Mouse (Mus musculus) lung, postnatal 14 days (tissue): ENCODE data around the gene Gm10310.
"Not testable (repeated sequence)": the region's sequence is repeated elsewhere in the genome, so short reads cannot be mapped to it uniquely, and the experiment has no call there.

Experiments
- DNase-seq: peaks from one replicate; pipeline ENCODE4 v3.0.0; 2021

Gene Gm10310

GRCm38 (mm10) chr10:129984962-129985361, at the start of gene Gm10310:
Gm10310 (minus strand) TSS chr10:129985062.
- DNase-seq = not testable (repeated sequence)

GRCm38 (mm10) chr10:130030048-130030447, 45.2 kb upstream of the Gm10310 start, which contains the start of gene Olfr821:
Olfr821 (plus strand) TSS chr10:130030348.
- no peak for DNase-seq

DNA sequence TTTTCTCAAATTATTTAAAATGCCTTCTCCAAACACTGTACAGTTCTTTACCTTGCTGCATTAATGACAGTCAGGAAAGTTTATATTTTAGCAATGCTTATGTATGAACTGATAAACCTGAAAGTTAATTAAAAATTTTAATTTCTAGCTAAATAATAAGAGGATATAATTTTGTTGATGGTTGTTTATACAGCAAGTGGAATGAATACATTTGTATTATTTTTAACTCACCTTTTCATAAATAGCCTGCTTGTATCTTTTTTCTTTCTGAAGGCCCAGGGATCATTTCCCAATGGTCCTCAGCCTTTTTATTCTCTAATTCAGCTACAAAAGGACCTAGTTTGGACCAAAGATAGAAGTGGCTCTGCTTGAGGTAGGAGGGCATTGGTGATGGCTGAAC, 27.5 kb upstream of the Gm10310 start, which contains the start of gene Olfr820:
Gene Olfr820 (plus strand): TSS at position 301 of the 400 bp plus-strand sequence.
- DNase-seq = no peak

DNA sequence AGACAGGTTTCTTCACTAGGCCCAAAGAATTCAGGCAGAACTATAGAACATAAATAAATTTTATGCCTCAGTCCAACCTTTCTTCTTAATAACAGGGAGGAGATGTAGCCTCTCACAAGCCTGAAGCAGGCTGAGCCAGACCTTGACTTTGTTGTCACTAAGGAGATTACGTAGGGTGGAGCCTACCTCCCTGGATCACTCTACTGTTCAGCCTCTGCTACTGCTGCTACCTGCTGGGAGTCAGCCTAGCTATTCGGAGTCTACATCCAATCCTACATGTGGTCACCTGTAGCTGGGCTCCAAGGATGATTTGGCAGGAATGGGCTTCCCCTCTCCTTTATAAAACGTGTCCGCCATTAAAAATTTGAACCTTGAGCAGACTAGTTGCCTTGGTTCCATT, 20.5 kb upstream of the Gm10310 start:
- DNase-seq = not testable (repeated sequence)

- DNase-seq = not testable (repeated sequence)
Measured at GRCm38 (mm10) chr10:130004104-130004503, 19.2 kb upstream of the Gm10310 start.

- DNase-seq = not testable (repeated sequence)
Measured at GRCm38 (mm10) chr10:129981867-129982266, 3.0 kb downstream of the Gm10310 start.

DNA sequence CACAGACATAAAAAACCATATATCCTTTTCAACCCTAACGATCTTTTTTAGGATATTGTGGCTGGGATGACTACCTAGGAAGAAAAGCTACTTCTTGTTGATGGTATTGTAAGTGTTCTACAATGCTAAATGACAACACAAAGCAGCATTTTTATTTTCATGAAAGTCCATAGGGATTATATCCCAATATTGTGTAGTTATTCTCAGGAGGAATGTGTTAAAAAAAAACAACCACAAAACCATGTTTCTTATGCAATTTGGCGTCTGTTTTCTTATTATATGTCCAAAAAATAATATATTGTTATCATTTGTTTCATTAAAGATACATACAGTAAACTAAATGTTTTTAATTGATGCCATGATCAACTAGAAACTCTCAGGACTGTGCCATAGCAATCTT, 8.8 kb downstream of the Gm10310 start, which contains the start of gene Olfr247:
Gene Olfr247 (minus strand): TSS at position 101 of the 400 bp plus-strand sequence.
- DNase-seq = not testable (repeated sequence)

DNA sequence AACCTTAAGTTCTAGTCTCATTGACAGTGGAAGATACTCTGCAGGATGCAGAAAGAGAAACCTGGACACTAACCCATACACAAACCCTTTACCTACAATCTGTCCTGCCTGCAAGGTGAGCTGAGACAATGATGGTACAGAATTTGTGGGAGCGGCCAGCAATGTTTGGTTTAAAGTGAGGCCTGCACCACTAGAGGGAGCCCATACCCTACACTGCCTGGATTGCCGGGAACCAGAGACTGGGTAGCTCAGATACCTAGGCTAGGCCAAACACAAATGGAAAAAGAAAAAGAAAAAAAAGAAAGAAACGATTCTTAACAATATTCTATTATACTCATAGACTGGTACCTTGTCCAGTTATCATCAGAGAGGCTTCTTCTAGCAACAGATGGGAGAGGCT, 11.9 kb downstream of the Gm10310 start:
- not testable (repeated sequence) for DNase-seq

DNA sequence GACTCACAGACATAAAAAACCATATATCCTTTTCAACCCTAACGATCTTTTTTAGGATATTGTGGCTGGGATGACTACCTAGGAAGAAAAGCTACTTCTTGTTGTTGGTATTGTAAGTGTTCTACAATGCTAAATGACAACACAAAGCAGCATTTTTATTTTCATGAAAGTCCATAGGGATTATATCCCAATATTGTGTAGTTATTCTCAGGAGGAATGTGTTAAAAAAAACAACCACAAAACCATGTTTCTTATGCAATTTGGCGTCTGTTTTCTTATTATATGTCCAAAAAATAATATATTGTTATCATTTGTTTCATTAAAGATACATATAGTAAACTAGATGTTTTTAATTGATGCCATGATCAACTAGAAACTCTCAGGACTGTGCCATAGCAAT, 17.7 kb downstream of the Gm10310 start, which contains the start of gene Olfr819:
Gene Olfr819 (minus strand): TSS at position 101 of the 400 bp plus-strand sequence.
- DNase-seq = not testable (repeated sequence)

DNA sequence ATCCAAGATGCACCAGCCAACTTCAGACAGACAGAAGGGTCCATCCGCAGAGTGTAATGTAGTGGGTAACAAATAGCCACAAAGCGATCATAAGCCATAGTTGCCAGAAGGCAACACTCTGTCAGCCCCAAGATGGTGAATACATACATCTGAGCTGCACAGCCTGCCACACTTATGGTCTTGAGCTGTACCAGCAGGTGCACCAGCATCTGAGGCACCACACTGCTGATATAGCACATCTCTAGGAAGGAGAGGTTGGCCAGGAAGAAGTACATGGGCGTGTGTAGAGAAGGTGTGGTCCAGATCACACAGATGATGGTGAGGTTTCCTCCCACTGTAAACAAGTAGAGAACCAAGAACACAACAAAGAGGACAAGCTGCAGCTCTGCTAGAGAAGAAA, 18.6 kb downstream of the Gm10310 start:
- not testable (repeated sequence) for DNase-seq

DNA sequence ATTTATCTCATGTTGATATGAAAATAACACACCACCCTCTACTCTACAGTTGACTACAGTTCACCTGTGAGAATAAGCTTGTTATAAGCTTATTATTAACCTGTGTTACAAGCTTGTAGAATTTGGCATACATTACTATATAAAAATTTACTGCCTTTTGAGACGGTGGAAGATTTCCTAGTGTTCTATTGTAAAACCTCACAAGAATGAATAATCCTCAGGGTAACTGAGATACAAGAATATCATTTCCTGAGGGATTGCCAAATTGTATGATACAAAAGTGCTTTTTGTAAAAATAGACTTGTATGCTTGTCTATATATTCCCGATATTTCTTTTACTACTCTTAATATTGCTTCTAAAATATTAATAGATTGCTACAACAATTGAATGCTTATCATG, 35.9 kb downstream of the Gm10310 start, which contains the start of gene Olfr818:
Gene Olfr818 (minus strand): TSS at position 101 of the 400 bp plus-strand sequence.
- no peak for DNase-seq
